Mouse (Mus musculus) forebrain, postnatal 0 days (tissue): ENCODE measurements around the gene Rnf130. TPM values are rescaled to one million over a fixed set of nuclear protein-coding genes. Genes with fewer than 3 reads are reported as not detected.

ENCODE experiments used
- ATAC-seq: fragments of 200-750 bp; cut with Nextera tagmentation; 2 replicates; pipeline ENCODE4 v1.8.0; 2017; ENCODE audit warnings: mild to moderate bottlenecking, moderate library complexity
- DNase-seq: peaks from one replicate; pipeline ENCODE4 v3.0.0-alpha.2; 2015
- H3K27ac ChIP-seq: fragments of 300-500 bp; sonication (generic); 2 replicates; pipeline ENCODE4 v1.5.1; 2014; ENCODE audit warnings: low read depth, mild to moderate bottlenecking, antibody characterized with exemption, low read length, moderate library complexity, mixed read lengths
- H3K27me3 ChIP-seq: fragments of 300-500 bp; sonication (generic); 2 replicates; pipeline ENCODE4 v1.6.1; 2014; ENCODE audit warnings: mild to moderate bottlenecking, low read length, mixed read lengths; ENCODE audit not compliant: insufficient read depth
- H3K36me3 ChIP-seq: fragments of 300-500 bp; sonication (generic); 2 replicates; pipeline ENCODE4 v1.6.1; 2014; ENCODE audit warnings: mild to moderate bottlenecking, moderate library complexity; ENCODE audit not compliant: insufficient read depth
- H3K4me1 ChIP-seq: fragments of 300-500 bp; sonication (generic); 2 replicates; pipeline ENCODE4 v1.6.1; 2014; ENCODE audit warnings: antibody characterized with exemption; ENCODE audit not compliant: insufficient read depth
- H3K4me2 ChIP-seq: fragments of 300-500 bp; sonication (generic); 2 replicates; pipeline ENCODE4 v1.6.1; 2014; ENCODE audit warnings: low read depth, mild to moderate bottlenecking, moderate library complexity
- H3K4me3 ChIP-seq: fragments of 300-500 bp; sonication (generic); 2 replicates; pipeline ENCODE4 v1.5.1; 2014; ENCODE audit warnings: low read depth, low read length, mixed read lengths
- H3K9ac ChIP-seq: fragments of 300-500 bp; sonication (generic); 2 replicates; pipeline ENCODE4 v1.6.1; 2014; ENCODE audit warnings: mild to moderate bottlenecking
- H3K9me3 ChIP-seq: fragments of 300-500 bp; sonication (generic); 2 replicates; pipeline ENCODE4 v1.6.1; 2016; ENCODE audit warnings: low read length
- CTCF ChIP-seq: sonication (generic); IDR thresholded peaks from 2 replicates; pipeline ENCODE4 v1.5.1; 2016; ENCODE audit warnings: antibody characterized with exemption, control low read depth, low read depth
- WGBS: fragments of 180-500 bp; shearing (Covaris S2); extraction: QIAGEN DNeasy Blood & Tissue Kit; methylation state at CpG from one replicate; pipeline ENCODE4 v1.1.7; 2014; 5-methylcytosine and 5-hydroxymethylcytosine counted together
- polyA plus RNA-seq: library from polyadenylated mRNA; unstranded; fragments of >200 nt; fragmentation: Nextera tagmentation; extraction: Ambion mirVana; gene quantifications from 2 replicates; pipeline ENCODE4 v1.2.1, GENCODE M21; 2015
- total RNA-seq: library from RNA; depleted of rRNA; stranded (reverse); fragments of >200 nt; gene quantifications from 2 replicates; pipeline ENCODE4 v1.2.3, GENCODE M21; 2014

Gene Rnf130
- total and polyA plus RNA-seq, 2 experiments from 2014 or later: 61.1 to 116 TPM

GRCm38 (mm10) chr11:50134136-50134859 is 109.2 kb downstream of the Rnf130 start:
- WGBS: 81% methylated on average over 10 of the region's 10 CpGs
- Histone ChIP-seq H3K27me3 (no peaks in the 10 kb centered on the region), H3K4me2 (no peak overlapping the region), H3K4me1 (0 out of 2 replicates have a peak, but pooled peaks cover 2% of the 10 kb centered on the region), H3K36me3 (peaks cover 37% of the 10 kb centered on the region), H3K27ac (no peak overlapping the region), H3K9ac (no peak overlapping the region), H3K9me3 (no peaks in the 10 kb centered on the region), H3K4me3 (no peak overlapping the region)
- ATAC-seq (no peak), DNase-seq (no peak)
- TF ChIP-seq CTCF: no peak

DNA sequence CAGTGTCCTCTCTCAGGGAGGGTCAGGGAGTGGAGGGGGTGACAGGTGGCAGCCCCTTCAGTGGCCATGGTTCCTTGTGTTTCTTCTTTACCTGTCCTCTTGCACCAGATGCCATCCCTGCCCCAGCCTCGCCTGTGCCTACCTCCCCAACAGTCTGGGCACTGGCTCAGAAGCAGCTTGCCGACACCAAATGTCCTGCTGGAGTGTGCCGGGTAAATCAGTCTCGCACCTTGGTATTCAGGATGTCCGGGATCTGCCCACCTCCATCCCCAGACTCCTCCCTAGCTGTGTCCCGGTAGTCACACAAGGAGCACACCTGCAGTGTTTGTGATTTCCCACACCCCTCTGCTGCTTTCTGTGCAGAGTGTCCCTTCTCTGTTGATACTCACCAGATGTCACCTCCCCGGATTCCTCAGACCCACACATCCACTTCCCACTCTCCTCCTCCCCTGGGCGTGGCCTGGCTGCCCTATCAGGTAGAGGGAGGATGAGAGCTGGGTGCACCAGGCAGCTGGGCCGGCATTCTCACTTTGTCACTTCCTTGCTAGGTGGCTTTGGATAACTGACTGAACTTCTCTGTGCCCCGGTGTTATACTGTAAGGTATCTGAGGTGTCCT is 113.2 kb downstream of the Rnf130 start:
- Histone ChIP-seq H3K27me3 (no peaks in the 10 kb centered on the region), H3K4me2 (no peak overlapping the region), H3K27ac (no peak overlapping the region), H3K9me3 (no peaks in the 10 kb centered on the region), H3K4me1 (no peaks in the 10 kb centered on the region), H3K4me3 (no peak overlapping the region), H3K36me3 (peaks cover 68% of the 10 kb centered on the region), H3K9ac (no peak overlapping the region)
- WGBS: 81% methylated on average over 10 of the region's 10 CpGs
- ATAC-seq (no peak), DNase-seq (no peak)
- no peak for TF ChIP-seq CTCF

DNA sequence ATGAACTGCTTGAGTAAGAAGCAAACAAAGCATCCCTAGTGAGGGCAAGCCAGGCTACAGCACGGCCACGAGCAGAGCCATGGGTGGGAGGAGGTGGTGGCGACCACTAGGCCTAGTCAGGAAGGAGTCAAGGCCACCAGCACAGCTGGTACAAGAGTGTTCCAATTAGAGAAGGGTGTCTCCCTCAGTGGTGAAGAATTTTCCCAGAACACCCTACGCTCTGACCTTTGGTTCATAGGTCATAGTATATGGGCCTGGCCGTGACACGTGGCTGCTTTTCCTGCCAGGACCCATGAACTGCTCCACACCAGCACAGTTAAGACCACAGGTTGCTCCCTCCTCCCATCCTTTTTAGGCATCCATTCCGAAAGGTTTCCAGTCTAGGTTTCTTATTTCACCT is 114.4 kb downstream of the Rnf130 start:
- Histone ChIP-seq H3K4me3 (no peak overlapping the region), H3K27ac (no peak overlapping the region), H3K36me3 (peaks cover 77% of the 10 kb centered on the region), H3K9me3 (no peaks in the 10 kb centered on the region), H3K4me1 (no peaks in the 10 kb centered on the region), H3K9ac (no peak overlapping the region), H3K4me2 (no peak overlapping the region), H3K27me3 (no peaks in the 10 kb centered on the region)
- DNase-seq (no peak), ATAC-seq (no peak)
- 88% methylated on average over 7 of the region's 7 CpGs for WGBS
- TF ChIP-seq CTCF: no peak

GRCm38 (mm10) chr11:50145529-50145928 is 120.4 kb downstream of the Rnf130 start:
- no peak overlapping the region for H3K4me2 ChIP-seq
- DNase-seq (no peak), ATAC-seq (no peak)
- H3K9me3 ChIP-seq: no peaks in the 10 kb centered on the region
- no peak overlapping the region for H3K4me3 ChIP-seq
- 93% methylated on average over 3 of the region's 3 CpGs for WGBS
- no peaks in the 10 kb centered on the region for H3K27me3 ChIP-seq
- H3K9ac ChIP-seq: no peak overlapping the region
- H3K27ac ChIP-seq: no peak overlapping the region
- H3K36me3 ChIP-seq: peaks cover 85% of the 10 kb centered on the region
- TF ChIP-seq CTCF: no peak
- H3K4me1 ChIP-seq: no peaks in the 10 kb centered on the region

DNA sequence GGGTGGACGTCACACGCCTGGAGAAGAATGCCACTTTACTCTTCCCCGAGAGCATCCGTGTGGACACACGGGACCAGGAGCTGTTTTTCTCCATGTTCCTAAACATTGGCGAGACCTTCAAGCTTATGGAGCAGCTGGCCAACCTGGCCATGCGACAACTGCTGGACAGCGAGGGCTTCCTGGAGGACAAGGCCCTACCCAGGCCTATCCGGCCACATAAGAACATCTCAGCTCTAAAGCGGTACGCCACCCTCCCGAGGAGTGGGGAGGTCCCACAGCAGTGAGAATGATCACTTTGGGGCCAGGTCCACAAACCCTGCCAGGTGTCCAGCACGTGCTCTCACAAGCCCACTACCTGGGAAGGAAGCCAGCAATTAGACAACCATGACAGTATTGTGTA is 121.0 kb downstream of the Rnf130 start:
- Histone ChIP-seq H3K9me3 (no peaks in the 10 kb centered on the region), H3K4me3 (no peak overlapping the region), H3K9ac (no peak overlapping the region), H3K27ac (no peak overlapping the region), H3K27me3 (no peaks in the 10 kb centered on the region), H3K36me3 (peaks cover 85% of the 10 kb centered on the region), H3K4me2 (no peak overlapping the region), H3K4me1 (no peaks in the 10 kb centered on the region)
- no peak for DNase-seq
- TF ChIP-seq CTCF: no peak
- ATAC-seq: no peak
- 96% methylated on average over 13 of the region's 13 CpGs for WGBS

- 86% methylated on average over 9 of the region's 9 CpGs for WGBS
- Histone ChIP-seq H3K36me3 (peaks cover 91% of the 10 kb centered on the region), H3K4me3 (no peak overlapping the region), H3K27me3 (no peaks in the 10 kb centered on the region), H3K27ac (no peak overlapping the region), H3K4me1 (no peaks in the 10 kb centered on the region), H3K4me2 (no peak overlapping the region), H3K9ac (no peak overlapping the region), H3K9me3 (no peaks in the 10 kb centered on the region)
- no peak for TF ChIP-seq CTCF
- ATAC-seq (no peak), DNase-seq (no peak)
Observed at GRCm38 (mm10) chr11:50147267-50147957, 122.3 kb downstream of the Rnf130 start.

DNA sequence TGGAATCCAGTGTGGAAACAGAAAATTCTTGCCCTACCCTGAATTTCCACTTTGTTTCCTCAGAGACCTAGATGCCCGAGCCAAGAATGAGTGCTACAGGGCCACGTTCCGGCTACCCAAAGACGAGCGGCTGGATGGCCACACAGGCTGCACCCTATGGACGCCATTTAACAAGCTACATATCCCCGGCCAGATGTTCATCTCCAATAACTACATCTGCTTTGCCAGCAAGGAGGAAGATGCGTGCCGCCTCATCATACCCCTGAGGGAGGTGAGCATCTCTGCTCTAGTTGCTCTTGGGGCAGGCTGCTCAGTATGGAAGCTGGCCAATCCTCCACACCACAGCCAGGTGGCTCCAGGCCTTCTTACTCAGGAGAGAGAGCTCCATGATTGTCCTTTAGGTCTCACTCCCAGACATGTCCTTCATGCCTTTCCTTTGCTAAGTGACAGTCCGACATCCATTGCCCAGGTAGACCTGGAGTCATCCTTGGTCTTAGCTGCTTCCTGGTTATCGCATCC is 122.9 kb downstream of the Rnf130 start:
- Histone ChIP-seq H3K9ac (no peak overlapping the region), H3K4me2 (no peak overlapping the region), H3K27me3 (no peaks in the 10 kb centered on the region), H3K4me1 (no peaks in the 10 kb centered on the region), H3K36me3 (peaks cover 91% of the 10 kb centered on the region), H3K4me3 (no peak overlapping the region), H3K27ac (no peak overlapping the region), H3K9me3 (no peaks in the 10 kb centered on the region)
- no peak for DNase-seq
- no peak for TF ChIP-seq CTCF
- ATAC-seq: no peak
- WGBS: 95% methylated on average over 11 of the region's 11 CpGs
